Mouse (Mus musculus) 3134 (cell line): ENCODE measurements around the gene Fbxo3.
"Not testable (repeated sequence)": the region's sequence is repeated elsewhere in the genome, so short reads cannot be mapped to it uniquely, and the experiment has no call there.

Experiments used
- DNase-seq: peaks from one replicate; pipeline ENCODE4 v3.0.0-alpha.2; 2011; ENCODE audit warnings: low spot score; ENCODE audit not compliant: insufficient read length; ENCODE audit errors: extremely low read depth

Fbxo3 gene

GRCm38 (mm10) chr2:104035595-104035994, 8.1 kb downstream of the Fbxo3 start:
- DNase-seq, result no peak

GRCm38 (mm10) chr2:104036316-104036715, 8.8 kb downstream of the Fbxo3 start:
- DNase-seq, result no peak

- no peak for DNase-seq
Observed at GRCm38 (mm10) chr2:104038236-104038635, 10.7 kb downstream of the Fbxo3 start.

- DNase-seq, result no peak
Observed at GRCm38 (mm10) chr2:104041632-104042031, 14.1 kb downstream of the Fbxo3 start.

GRCm38 (mm10) chr2:104042766-104043165, 15.2 kb downstream of the Fbxo3 start:
- no peak for DNase-seq

- DNase-seq, result no peak
Observed at GRCm38 (mm10) chr2:104043624-104044478, 16.3 kb downstream of the Fbxo3 start.

- DNase-seq, result no peak
Observed at GRCm38 (mm10) chr2:104044479-104045080, 17.1 kb downstream of the Fbxo3 start.

- no peak for DNase-seq
Observed at GRCm38 (mm10) chr2:104058381-104058780, 30.9 kb downstream of the Fbxo3 start.

- DNase-seq, result no peak
Observed at GRCm38 (mm10) chr2:104058954-104059353, 31.4 kb downstream of the Fbxo3 start.

- DNase-seq, result no peak
Observed at GRCm38 (mm10) chr2:104059786-104060185, 32.3 kb downstream of the Fbxo3 start.

GRCm38 (mm10) chr2:104060996-104061395, 33.5 kb downstream of the Fbxo3 start:
- DNase-seq, result no peak

- no peak for DNase-seq
Observed at GRCm38 (mm10) chr2:104062665-104063064, 35.1 kb downstream of the Fbxo3 start.

- DNase-seq, result no peak
Observed at GRCm38 (mm10) chr2:104064152-104064551, 36.6 kb downstream of the Fbxo3 start.

GRCm38 (mm10) chr2:104065526-104065925, 38.0 kb downstream of the Fbxo3 start, which contains the start of gene Gm10912:
Gm10912 (plus strand) TSS chr2:104065826.
- not testable (repeated sequence) for DNase-seq

- DNase-seq, result not testable (repeated sequence)
Observed at GRCm38 (mm10) chr2:104068450-104068849, 40.9 kb downstream of the Fbxo3 start, which contains the start of gene Gm10799. Gm10799 (minus strand) TSS chr2:104068550.

GRCm38 (mm10) chr2:104069704-104070185, 42.2 kb downstream of the Fbxo3 start, which contains the start of gene Cd59b:
Cd59b (plus strand) TSS chr2:104069849.
- peak; percentile 32 for DNase-seq

- not testable (repeated sequence) for DNase-seq
Observed at GRCm38 (mm10) chr2:104078285-104078684, 50.8 kb downstream of the Fbxo3 start.

GRCm38 (mm10) chr2:104081436-104082050, 54.0 kb downstream of the Fbxo3 start:
- not testable (repeated sequence) for DNase-seq

GRCm38 (mm10) chr2:104082474-104082873, 55.0 kb downstream of the Fbxo3 start:
- DNase-seq, result no peak

- not testable (repeated sequence) for DNase-seq
Observed at GRCm38 (mm10) chr2:104084027-104084426, 56.5 kb downstream of the Fbxo3 start.

- DNase-seq, result not testable (repeated sequence)
Observed at GRCm38 (mm10) chr2:104087562-104087961, 60.0 kb downstream of the Fbxo3 start.
